Mouse (Mus musculus): ENCODE measurements around the gene Prl8a8. TPM values are rescaled to one million over a fixed set of nuclear protein-coding genes. Genes with fewer than 3 reads are reported as not detected.

Prl8a8 gene
- not detected for polyA plus RNA-seq (2015; fragmentation: Illumina TruSeq; extraction: RNeasy Lipid Tissue Mini Kit (QIAGEN cat#74804); ENCODE audit: insufficient read depth, low replicate concordance)

GRCm38 (mm10) chr13:27513117-27513516 is at the start of gene Prl8a8:
Prl8a8 (minus strand) TSS chr13:27513217.

Other genes starting within 250 kb of the Prl8a8 start
- gene Prl6a1, start 200.6 kb downstream of the Prl8a8 start, polyA plus RNA-seq (2015; fragmentation: Illumina TruSeq; extraction: RNeasy Lipid Tissue Mini Kit (QIAGEN cat#74804); ENCODE audit: insufficient read depth, low replicate concordance), result not detected
- gene Prl8a2, start 167.5 kb downstream of the Prl8a8 start, polyA plus RNA-seq (2015; fragmentation: Illumina TruSeq; extraction: RNeasy Lipid Tissue Mini Kit (QIAGEN cat#74804); ENCODE audit: insufficient read depth, low replicate concordance), result not detected
- gene Prl2b1, start 122.4 kb downstream of the Prl8a8 start, polyA plus RNA-seq (2015; fragmentation: Illumina TruSeq; extraction: RNeasy Lipid Tissue Mini Kit (QIAGEN cat#74804); ENCODE audit: insufficient read depth, low replicate concordance), result not detected
- not detected for gene Prl8a6, start 74.5 kb downstream of the Prl8a8 start, polyA plus RNA-seq (2015; fragmentation: Illumina TruSeq; extraction: RNeasy Lipid Tissue Mini Kit (QIAGEN cat#74804); ENCODE audit: insufficient read depth, low replicate concordance)
- not detected for gene Prl8a9, start 51.4 kb upstream of the Prl8a8 start, polyA plus RNA-seq (2015; fragmentation: Illumina TruSeq; extraction: RNeasy Lipid Tissue Mini Kit (QIAGEN cat#74804); ENCODE audit: insufficient read depth, low replicate concordance)
- gene Prl8a1, start 69.0 kb upstream of the Prl8a8 start, polyA plus RNA-seq (2015; fragmentation: Illumina TruSeq; extraction: RNeasy Lipid Tissue Mini Kit (QIAGEN cat#74804); ENCODE audit: insufficient read depth, low replicate concordance), result not detected
- not detected for gene Prl7b1, start 97.4 kb upstream of the Prl8a8 start, polyA plus RNA-seq (2015; fragmentation: Illumina TruSeq; extraction: RNeasy Lipid Tissue Mini Kit (QIAGEN cat#74804); ENCODE audit: insufficient read depth, low replicate concordance)
- not detected for gene Prl7a1, start 129.3 kb upstream of the Prl8a8 start, polyA plus RNA-seq (2015; fragmentation: Illumina TruSeq; extraction: RNeasy Lipid Tissue Mini Kit (QIAGEN cat#74804); ENCODE audit: insufficient read depth, low replicate concordance)
- not detected for gene Prl7a2, start 154.8 kb upstream of the Prl8a8 start, polyA plus RNA-seq (2015; fragmentation: Illumina TruSeq; extraction: RNeasy Lipid Tissue Mini Kit (QIAGEN cat#74804); ENCODE audit: insufficient read depth, low replicate concordance)
- gene Prl7d1, start 203.5 kb upstream of the Prl8a8 start, polyA plus RNA-seq (2015; fragmentation: Illumina TruSeq; extraction: RNeasy Lipid Tissue Mini Kit (QIAGEN cat#74804); ENCODE audit: insufficient read depth, low replicate concordance), result not detected